Mouse (Mus musculus): ENCODE results near the gene Vax1. TPM values are rescaled to one million over a fixed set of nuclear protein-coding genes. Genes with fewer than 3 reads are reported as not detected.

Gene Vax1
- polyA plus RNA-seq, 1 experiment, result not detected

DNA sequence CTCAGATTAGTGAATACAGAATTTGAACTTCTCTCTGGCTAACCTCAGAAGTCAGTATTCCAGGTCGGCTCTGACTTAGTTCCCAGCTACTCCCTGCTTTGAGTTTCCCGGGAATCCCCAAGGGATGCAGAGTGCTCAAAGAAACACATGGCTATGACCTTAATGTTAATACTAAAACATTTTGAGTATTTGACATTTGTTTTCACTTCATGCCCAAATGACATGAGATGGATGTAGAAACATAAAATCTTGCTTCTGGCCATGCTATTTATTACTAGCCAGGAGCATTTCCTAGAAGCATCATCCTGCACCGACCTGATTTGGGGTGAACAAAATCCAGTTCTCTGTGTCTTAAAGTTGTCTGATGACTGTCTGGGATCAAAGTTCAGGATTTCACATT, 2.9 kb upstream of the Vax1 start:
- 6% methylated on average over 3 of the region's 3 CpGs for WGBS
- H3K4me3 ChIP-seq (replicated peaks; ENCODE audit: control insufficient read depth, low read depth, low read length), result no peak overlapping the region

DNA sequence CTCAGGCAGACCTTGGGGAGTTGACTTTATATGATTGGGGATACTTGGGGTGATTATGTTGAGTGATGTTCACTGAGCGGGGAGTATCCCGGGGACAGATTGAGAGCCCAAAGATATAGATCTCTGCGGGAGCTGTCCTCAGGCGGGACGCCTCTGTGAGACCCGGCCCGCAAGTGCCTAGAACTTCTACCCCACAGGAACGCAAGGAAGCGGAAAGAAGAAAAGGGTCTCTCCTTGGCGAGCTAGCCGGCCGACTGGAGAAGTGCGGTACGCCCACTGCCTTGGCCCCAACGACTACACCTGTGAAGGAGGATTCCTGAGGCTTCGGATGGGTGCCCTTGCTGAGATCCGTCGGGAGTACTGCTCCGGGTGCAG, 2.0 kb upstream of the Vax1 start:
- no peak overlapping the region for H3K27ac ChIP-seq (ENCODE audit: control insufficient read depth, insufficient read depth, low read depth, low read length, poor library complexity)
- no peak for TF ChIP-seq CTCF (IDR thresholded peaks at IDR 0.05; ENCODE audit: control insufficient read depth, insufficient read depth, low read length)
- TF ChIP-seq POLR2A (IDR thresholded peaks at IDR 0.05; ENCODE audit: borderline replicate concordance, control insufficient read depth, low read depth, low read length), result no peak
- 5% methylated on average over 19 of the region's 19 CpGs for WGBS
- H3K4me3 ChIP-seq (replicated peaks; ENCODE audit: control insufficient read depth, low read depth, low read length), result no peak overlapping the region
- no peaks in the 10 kb centered on the region for H3K4me1 ChIP-seq (ENCODE audit: control insufficient read depth, insufficient read depth, low read length)

More for the DNA sequence above, 2.9 kb upstream of the Vax1 start:
- Histone ChIP-seq H3K4me1 (ENCODE audit: control insufficient read depth, insufficient read depth, low read length) (no peaks in the 10 kb centered on the region), H3K27ac (ENCODE audit: control insufficient read depth, insufficient read depth, low read depth, low read length, poor library complexity) (no peak overlapping the region)
- TF ChIP-seq POLR2A (IDR thresholded peaks at IDR 0.05; ENCODE audit: borderline replicate concordance, control insufficient read depth, low read depth, low read length) (no peak), CTCF (IDR thresholded peaks at IDR 0.05; ENCODE audit: control insufficient read depth, insufficient read depth, low read length) (no peak)

DNA sequence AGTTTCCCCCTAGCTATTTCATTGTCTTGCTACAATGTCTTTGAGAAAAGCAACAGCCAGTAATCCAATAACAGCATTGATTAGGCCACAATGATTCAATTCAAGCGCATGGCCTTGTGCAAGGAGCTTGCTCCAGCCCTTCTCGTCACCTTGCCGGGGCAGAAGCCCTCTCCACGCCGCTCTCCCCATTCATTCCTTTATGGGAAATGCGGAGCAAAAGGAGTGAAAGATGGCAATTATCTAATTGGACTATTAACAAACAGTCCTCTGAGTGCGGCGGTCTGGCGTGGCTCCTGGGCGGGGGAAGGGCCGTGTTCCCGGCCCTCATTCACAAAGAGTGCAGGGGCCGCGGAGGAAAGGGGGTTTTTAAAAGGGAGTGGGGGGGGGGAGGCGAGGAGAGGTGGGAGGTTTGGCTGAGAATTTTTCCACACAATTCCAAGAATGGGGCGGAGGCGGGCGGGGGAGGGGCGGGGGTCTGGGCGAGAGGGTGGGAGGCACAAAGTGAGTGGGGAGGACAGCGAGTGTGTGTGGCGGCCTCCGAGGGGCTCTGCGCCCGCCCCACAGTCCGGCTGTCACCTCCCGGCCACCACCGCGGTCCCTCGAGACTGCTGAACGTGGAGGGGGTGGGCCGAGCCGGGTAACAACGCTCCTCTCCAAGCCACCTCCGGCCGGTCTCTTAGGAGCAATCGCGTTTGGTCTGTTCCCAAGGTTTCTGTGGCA, 1.5 kb upstream of the Vax1 start:
- WGBS, result 10% methylated on average over 38 of the region's 38 CpGs
- Histone ChIP-seq H3K4me3 (replicated peaks; ENCODE audit: control insufficient read depth, low read depth, low read length) (no peak overlapping the region), H3K4me1 (ENCODE audit: control insufficient read depth, insufficient read depth, low read length) (no peaks in the 10 kb centered on the region), H3K27ac (ENCODE audit: control insufficient read depth, insufficient read depth, low read depth, low read length, poor library complexity) (no peak overlapping the region)
- no peak for TF ChIP-seq POLR2A (IDR thresholded peaks at IDR 0.05; ENCODE audit: borderline replicate concordance, control insufficient read depth, low read depth, low read length)

DNA sequence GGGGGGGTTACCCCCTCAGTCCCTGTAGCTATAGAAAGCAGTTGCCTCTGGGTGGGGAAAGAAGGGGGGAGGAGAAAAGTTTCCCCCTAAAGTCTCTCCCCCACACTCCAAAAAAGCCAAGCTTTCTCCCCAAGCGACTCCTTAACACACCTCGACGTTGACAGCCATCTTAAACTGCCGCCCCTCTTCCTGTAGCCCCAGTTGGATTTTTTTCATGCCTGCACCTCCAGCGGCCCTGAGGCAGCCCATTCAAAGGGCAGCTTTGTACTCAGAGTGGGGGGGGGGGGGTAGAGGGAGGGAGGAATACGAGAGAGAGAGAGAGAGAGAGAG, 875 bp upstream of the Vax1 start:
- 2% methylated on average over 6 of the region's 6 CpGs for WGBS
- H3K27ac ChIP-seq (ENCODE audit: control insufficient read depth, insufficient read depth, low read depth, low read length, poor library complexity), result no peak overlapping the region
- no peaks in the 10 kb centered on the region for H3K4me1 ChIP-seq (ENCODE audit: control insufficient read depth, insufficient read depth, low read length)
- TF ChIP-seq CTCF (IDR thresholded peaks at IDR 0.05; ENCODE audit: control insufficient read depth, insufficient read depth, low read length) (no peak), POLR2A (IDR thresholded peaks at IDR 0.05; ENCODE audit: borderline replicate concordance, control insufficient read depth, low read depth, low read length) (no peak)
- H3K4me3 ChIP-seq (replicated peaks; ENCODE audit: control insufficient read depth, low read depth, low read length), result no peak overlapping the region

DNA sequence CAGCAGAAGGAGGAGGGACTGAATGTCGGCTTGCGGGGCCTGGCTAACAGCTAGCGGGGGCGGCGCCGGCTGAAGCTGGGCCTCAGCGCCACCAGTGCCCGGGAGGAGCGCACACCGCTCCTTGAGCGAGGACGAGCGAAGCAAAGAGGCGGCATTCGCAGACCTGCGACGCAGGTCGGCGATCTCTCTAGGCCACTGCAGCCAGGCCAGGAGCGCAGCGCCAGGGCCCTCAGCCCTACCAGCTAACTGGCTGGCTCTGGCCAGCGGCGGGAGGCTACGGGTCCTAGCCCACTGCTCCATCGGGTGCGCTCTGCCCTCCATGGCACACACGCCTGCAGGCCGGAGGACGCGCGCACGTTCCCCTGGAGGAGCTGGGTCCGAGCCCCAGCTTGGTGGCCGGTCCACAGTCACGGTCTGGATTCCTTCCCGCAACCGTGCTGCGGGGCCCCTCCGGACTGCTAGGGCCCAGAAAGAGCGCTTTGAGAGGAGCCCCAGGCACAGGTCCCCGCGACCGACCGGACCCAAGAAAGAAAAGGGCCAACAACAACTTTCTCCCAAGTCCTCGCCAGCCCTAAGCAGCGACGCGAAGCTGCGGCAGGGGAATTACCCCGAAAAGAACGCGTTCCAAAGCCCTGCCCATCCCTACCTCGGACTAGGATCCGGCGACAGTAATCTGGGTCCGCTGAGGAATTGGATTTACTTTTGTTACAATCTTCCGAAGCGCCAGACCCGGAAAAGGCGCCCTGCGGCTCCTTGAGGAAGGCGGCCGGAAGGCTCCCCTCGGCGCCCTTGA, 517 bp downstream of the Vax1 start:
- no peaks in the 10 kb centered on the region for H3K4me1 ChIP-seq (ENCODE audit: control insufficient read depth, insufficient read depth, low read length)
- no peak overlapping the region for H3K4me3 ChIP-seq (replicated peaks; ENCODE audit: control insufficient read depth, low read depth, low read length)
- H3K27ac ChIP-seq (ENCODE audit: control insufficient read depth, insufficient read depth, low read depth, low read length, poor library complexity), result no peak overlapping the region
- TF ChIP-seq POLR2A (IDR thresholded peaks at IDR 0.05; ENCODE audit: borderline replicate concordance, control insufficient read depth, low read depth, low read length), result no peak
- TF ChIP-seq CTCF (IDR thresholded peaks at IDR 0.05; ENCODE audit: control insufficient read depth, insufficient read depth, low read length), result no peak
- 2% methylated on average over 65 of the region's 65 CpGs for WGBS

DNA sequence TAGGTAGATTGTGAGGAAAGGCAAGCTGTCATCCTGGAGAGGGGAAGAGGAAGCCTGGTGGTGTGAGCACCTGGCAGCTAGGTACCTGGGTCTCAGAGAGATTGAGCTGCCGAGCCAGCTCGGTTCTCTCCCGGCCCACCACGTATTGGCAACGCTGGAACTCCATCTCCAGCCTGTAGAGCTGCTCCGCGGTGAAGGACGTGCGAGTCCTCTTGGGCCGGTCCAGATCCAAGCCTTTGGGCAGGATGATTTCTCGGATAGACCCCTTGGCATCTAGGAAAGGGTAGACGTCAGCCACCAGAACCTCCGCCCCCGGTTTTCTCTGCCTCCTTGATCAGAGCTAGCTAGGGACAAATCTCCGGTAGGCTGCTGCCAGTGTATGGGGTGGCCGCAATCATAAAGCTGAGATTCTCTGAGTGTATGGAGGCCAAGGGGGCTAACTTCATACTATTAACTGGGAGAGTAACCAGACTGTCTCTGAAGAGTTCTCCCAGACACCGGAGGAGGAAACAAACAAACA, 1.4 kb downstream of the Vax1 start:
- no peak overlapping the region for H3K4me3 ChIP-seq (replicated peaks; ENCODE audit: control insufficient read depth, low read depth, low read length)
- no peaks in the 10 kb centered on the region for H3K4me1 ChIP-seq (ENCODE audit: control insufficient read depth, insufficient read depth, low read length)
- 5% methylated on average over 17 of the region's 17 CpGs for whole genome bisulfite sequencing
- H3K27ac ChIP-seq (ENCODE audit: control insufficient read depth, insufficient read depth, low read depth, low read length, poor library complexity), result no peak overlapping the region
- TF ChIP-seq POLR2A (IDR thresholded peaks at IDR 0.05; ENCODE audit: borderline replicate concordance, control insufficient read depth, low read depth, low read length) (no peak), CTCF (IDR thresholded peaks at IDR 0.05; ENCODE audit: control insufficient read depth, insufficient read depth, low read length) (no peak)

DNA sequence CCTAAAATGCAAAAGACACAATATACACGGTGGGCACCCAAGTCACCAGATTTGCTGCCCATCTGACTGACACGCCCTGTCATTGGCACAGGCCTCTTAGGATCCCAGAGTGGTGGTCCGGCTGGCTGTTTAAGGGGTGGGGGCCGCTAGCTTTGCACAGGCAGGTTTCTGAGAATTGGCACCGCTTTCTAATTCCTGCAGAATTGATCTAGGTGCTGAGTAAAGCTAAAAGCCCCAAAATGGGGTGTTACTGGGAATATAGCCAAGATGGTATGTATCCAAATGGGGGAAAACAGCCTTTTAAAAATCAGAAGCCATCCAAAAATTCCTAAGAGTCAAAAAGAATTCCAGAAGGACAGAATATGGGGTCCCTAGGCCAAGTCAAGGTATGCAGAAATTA, 2.0 kb downstream of the Vax1 start:
- no peaks in the 10 kb centered on the region for H3K4me1 ChIP-seq (ENCODE audit: control insufficient read depth, insufficient read depth, low read length)
- WGBS, result 26% methylated on average over 5 of the region's 5 CpGs
- H3K27ac ChIP-seq (ENCODE audit: control insufficient read depth, insufficient read depth, low read depth, low read length, poor library complexity), result no peak overlapping the region
- TF ChIP-seq POLR2A (IDR thresholded peaks at IDR 0.05; ENCODE audit: borderline replicate concordance, control insufficient read depth, low read depth, low read length) (no peak), CTCF (IDR thresholded peaks at IDR 0.05; ENCODE audit: control insufficient read depth, insufficient read depth, low read length) (no peak)
- H3K4me3 ChIP-seq (replicated peaks; ENCODE audit: control insufficient read depth, low read depth, low read length), result no peak overlapping the region

DNA sequence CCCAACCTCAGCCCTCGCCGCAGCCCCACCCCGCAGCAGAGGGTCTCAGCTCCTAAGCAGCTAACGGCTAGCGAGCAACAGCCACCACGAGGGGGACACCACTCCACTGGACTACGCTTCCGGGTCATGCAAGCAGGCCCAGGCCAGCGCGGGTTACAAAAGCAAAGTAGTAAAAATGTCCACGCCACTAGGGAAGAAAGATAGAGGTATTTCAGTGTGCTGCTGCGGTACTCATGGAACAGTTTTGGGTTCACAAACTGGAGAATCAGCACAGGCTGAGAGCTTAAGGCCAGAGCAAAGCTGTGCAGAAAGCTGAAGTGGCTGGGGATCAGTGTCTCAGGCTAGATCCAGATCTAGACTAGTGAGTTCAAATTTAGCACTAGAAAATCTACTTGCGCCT, 3.0 kb downstream of the Vax1 start:
- H3K4me1 ChIP-seq (ENCODE audit: control insufficient read depth, insufficient read depth, low read length), result no peaks in the 10 kb centered on the region
- TF ChIP-seq CTCF (IDR thresholded peaks at IDR 0.05; ENCODE audit: control insufficient read depth, insufficient read depth, low read length), result no peak
- TF ChIP-seq POLR2A (IDR thresholded peaks at IDR 0.05; ENCODE audit: borderline replicate concordance, control insufficient read depth, low read depth, low read length), result no peak
- H3K4me3 ChIP-seq (replicated peaks; ENCODE audit: control insufficient read depth, low read depth, low read length), result no peak overlapping the region
- no peak overlapping the region for H3K27ac ChIP-seq (ENCODE audit: control insufficient read depth, insufficient read depth, low read depth, low read length, poor library complexity)
- WGBS, result 9% methylated on average over 13 of the region's 13 CpGs
